Mouse (Mus musculus) midbrain, embryonic 13.5 days (tissue): ENCODE data around the gene Rasd2. TPM values are rescaled to one million over a fixed set of nuclear protein-coding genes. Genes with fewer than 3 reads are reported as not detected.

ENCODE experiments used
- ATAC-seq: fragments of 200-750 bp; cut with Nextera tagmentation; 2 replicates; pipeline ENCODE4 v1.8.0; 2017; ENCODE audit warnings: mild to moderate bottlenecking, moderate TSS enrichment, moderate library complexity
- H3K27ac ChIP-seq: fragments of 300-500 bp; sonication (generic); 2 replicates; pipeline ENCODE4 v1.5.1; 2015; ENCODE audit warnings: inconsistent platforms, mild to moderate bottlenecking, moderate library complexity
- H3K27me3 ChIP-seq: fragments of 300-500 bp; sonication (generic); 2 replicates; pipeline ENCODE4 v1.6.1; 2015; ENCODE audit warnings: mild to moderate bottlenecking, inconsistent platforms
- H3K36me3 ChIP-seq: fragments of 300-500 bp; sonication (generic); 2 replicates; pipeline ENCODE4 v1.6.1; 2015; ENCODE audit warnings: mild to moderate bottlenecking, inconsistent platforms
- H3K4me1 ChIP-seq: fragments of 300-500 bp; sonication (generic); replicated peaks from 2 replicates; pipeline ENCODE4 v1.6.1; 2015; ENCODE audit warnings: inconsistent platforms
- H3K4me2 ChIP-seq: fragments of 300-500 bp; sonication (generic); replicated peaks from 2 replicates; pipeline ENCODE4 v1.6.1; 2015; ENCODE audit warnings: moderate library complexity, mild to moderate bottlenecking, inconsistent platforms
- H3K4me3 ChIP-seq: fragments of 300-500 bp; sonication (generic); replicated peaks from 2 replicates; pipeline ENCODE4 v1.5.1; 2015; ENCODE audit warnings: mild to moderate bottlenecking, inconsistent platforms
- H3K9ac ChIP-seq: fragments of 300-500 bp; sonication (generic); replicated peaks from 2 replicates; pipeline ENCODE4 v1.6.1; 2015; ENCODE audit warnings: mild to moderate bottlenecking, inconsistent platforms
- H3K9me3 ChIP-seq: fragments of 300-500 bp; sonication (generic); 2 replicates; pipeline ENCODE4 v1.6.1; 2016; ENCODE audit warnings: mild to moderate bottlenecking, inconsistent platforms
- WGBS: fragments of 180-500 bp; shearing (Covaris S2); methylation state at CpG from one replicate; pipeline ENCODE4 v1.1.7; 2015; 5-methylcytosine and 5-hydroxymethylcytosine counted together
- polyA plus RNA-seq: library from polyadenylated mRNA; unstranded; fragments of >200 nt; fragmentation: Nextera tagmentation; extraction: Ambion mirVana; gene quantifications from 2 replicates; pipeline ENCODE4 v1.2.1, GENCODE M21; 2015

Gene Rasd2
- polyA plus RNA-seq, 1 experiment from 2014 or later = 0.92 TPM

DNA sequence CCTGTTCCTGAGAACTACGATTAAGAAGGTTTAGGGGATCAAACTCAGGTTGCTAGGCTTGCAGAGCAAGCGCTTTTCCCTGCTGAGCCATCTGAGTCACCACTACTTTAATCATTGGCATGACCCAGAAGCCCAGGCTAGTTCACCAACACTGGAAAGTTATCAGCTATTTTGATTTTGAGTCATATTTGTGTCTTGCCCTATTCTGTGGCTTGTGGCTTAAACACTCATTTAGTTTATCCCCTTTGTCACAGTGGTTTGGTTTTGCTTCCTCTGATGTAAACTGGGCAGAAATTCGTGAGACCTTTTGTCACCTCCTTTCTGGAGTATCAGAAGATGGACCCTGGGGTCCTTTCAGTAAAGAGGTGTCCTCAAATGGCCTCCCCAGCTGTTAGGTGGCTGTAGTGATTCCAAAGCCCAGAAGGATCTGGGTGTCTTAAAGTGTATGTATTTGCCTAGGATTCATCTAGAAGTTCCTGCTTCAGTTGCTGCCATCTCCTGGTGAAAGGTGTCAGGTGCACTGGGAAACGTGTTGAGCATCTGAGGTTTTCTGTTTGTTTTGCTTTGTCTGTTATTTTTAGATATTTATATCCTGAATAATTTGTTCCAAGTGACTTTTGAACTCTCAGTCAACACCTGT lies 20.3 kb downstream of the Rasd2 start:
- 60% methylated on average over 4 of the region's 4 CpGs for WGBS
- no peaks in the 10 kb centered on the region for H3K27me3 ChIP-seq
- no peaks in the 10 kb centered on the region for H3K9me3 ChIP-seq
- no peak overlapping the region for H3K9ac ChIP-seq
- H3K4me1 ChIP-seq = no peaks in the 10 kb centered on the region
- no peak overlapping the region for H3K27ac ChIP-seq
- no peak overlapping the region for H3K4me3 ChIP-seq
- no peak for ATAC-seq
- H3K4me2 ChIP-seq = no peak overlapping the region
- no peaks in the 10 kb centered on the region for H3K36me3 ChIP-seq

DNA sequence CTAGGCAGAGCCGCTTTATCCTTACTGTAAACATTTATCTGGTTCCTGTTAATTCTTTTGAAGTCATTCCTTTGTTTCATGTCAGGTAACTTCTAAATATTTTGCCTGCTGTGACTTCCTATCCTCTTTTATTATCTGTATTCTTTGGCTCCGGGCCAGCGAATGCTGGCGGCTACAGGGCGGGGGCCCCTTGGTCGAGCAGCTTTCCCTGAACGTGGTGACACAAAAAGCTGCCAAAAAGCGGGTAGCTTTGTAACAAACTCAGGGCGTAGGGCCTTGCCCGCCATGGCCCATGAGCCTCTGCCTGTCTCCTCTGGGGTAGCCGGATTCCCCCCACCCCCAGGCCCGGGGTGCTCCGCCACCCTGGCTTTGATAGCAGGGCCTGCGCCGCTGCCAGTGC lies 33.6 kb downstream of the Rasd2 start:
- H3K9me3 ChIP-seq = peaks cover 8% of the 10 kb centered on the region
- no peak overlapping the region for H3K9ac ChIP-seq
- no peaks in the 10 kb centered on the region for H3K36me3 ChIP-seq
- no peak for ATAC-seq
- no peak overlapping the region for H3K4me3 ChIP-seq
- WGBS = 94% methylated on average over 15 of the region's 15 CpGs
- H3K4me2 ChIP-seq = no peak overlapping the region
- no peaks in the 10 kb centered on the region for H3K27me3 ChIP-seq
- no peak overlapping the region for H3K27ac ChIP-seq
- no peaks in the 10 kb centered on the region for H3K4me1 ChIP-seq

DNA sequence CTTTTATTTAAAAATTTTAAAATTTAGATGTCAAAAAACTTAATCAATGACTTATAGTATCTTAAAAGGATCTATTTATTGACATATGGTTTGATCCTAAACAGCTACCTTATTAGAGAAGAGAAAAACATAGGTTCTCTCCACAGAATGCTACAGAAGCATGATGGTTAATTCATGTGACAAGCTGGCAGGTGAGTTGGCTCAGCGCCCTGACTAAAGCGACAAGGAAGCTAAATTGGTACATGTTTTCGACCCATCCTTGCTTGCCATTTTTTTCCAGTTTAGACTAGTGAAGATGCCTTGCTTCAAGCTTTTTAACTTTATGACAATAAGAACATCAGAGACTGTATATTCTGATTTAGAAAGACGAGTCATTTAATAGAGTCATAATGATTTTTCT lies 35.4 kb downstream of the Rasd2 start:
- no peak for ATAC-seq
- H3K9ac ChIP-seq = no peak overlapping the region
- H3K4me2 ChIP-seq = no peak overlapping the region
- no peaks in the 10 kb centered on the region for H3K4me1 ChIP-seq
- peaks cover 8% of the 10 kb centered on the region for H3K9me3 ChIP-seq
- 91% methylated on average over 4 of the region's 4 CpGs for WGBS
- no peak overlapping the region for H3K4me3 ChIP-seq
- H3K27ac ChIP-seq = no peak overlapping the region
- H3K36me3 ChIP-seq = no peaks in the 10 kb centered on the region
- no peaks in the 10 kb centered on the region for H3K27me3 ChIP-seq

DNA sequence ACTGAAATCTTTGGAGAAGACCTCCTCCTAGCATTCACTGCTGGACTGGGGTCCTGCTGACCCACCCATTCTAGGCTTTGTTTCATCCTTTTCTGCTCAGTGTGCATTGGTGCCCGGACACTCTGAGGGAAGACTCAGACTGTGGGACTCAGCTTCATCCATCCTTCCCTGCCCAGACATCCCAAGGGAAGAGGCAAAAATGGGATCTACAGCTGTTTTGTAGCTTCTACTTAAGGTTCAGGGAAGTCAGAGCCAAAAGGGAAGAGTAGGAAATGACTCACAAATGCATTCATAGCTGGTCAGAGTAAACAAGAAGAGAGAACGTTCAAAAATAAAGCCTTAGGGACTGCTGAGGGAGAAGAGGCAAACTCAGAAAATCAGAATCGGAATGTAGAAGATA lies 40.3 kb downstream of the Rasd2 start:
- Histone ChIP-seq H3K4me1 (no peaks in the 10 kb centered on the region), H3K4me3 (no peak overlapping the region), H3K27me3 (no peaks in the 10 kb centered on the region), H3K9me3 (peaks cover 2% of the 10 kb centered on the region; the same call in 1 of the 2 replicates), H3K4me2 (no peak overlapping the region), H3K36me3 (no peaks in the 10 kb centered on the region), H3K9ac (no peak overlapping the region), H3K27ac (no peak overlapping the region)
- WGBS = 83% methylated on average over 3 of the region's 3 CpGs
- no peak for ATAC-seq

DNA sequence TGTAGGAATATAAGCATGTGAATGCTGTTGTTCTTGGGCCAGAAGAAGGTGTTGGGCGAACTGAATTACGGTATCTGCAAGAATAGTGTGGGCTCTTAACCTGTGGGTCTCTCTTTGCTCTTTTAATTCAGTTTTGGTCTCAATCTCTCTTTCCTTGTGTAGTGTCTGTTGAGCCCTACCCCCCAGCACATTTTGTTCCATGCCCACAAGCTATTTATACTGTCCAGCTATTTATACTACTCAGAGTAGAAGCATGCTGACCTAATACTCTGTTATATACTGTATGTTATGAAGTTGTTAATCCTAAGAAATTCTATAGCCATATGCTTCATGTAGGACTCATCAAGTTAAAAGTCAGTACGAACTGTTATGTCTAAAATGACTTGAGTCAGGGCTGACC lies 41.9 kb downstream of the Rasd2 start:
- Histone ChIP-seq H3K9me3 (no peaks in the 10 kb centered on the region), H3K4me2 (no peak overlapping the region), H3K9ac (no peak overlapping the region), H3K36me3 (no peaks in the 10 kb centered on the region), H3K4me3 (no peak overlapping the region), H3K27ac (no peak overlapping the region), H3K4me1 (no peaks in the 10 kb centered on the region), H3K27me3 (no peaks in the 10 kb centered on the region)
- ATAC-seq = no peak
- 87% methylated on average over 3 of the region's 3 CpGs for WGBS

DNA sequence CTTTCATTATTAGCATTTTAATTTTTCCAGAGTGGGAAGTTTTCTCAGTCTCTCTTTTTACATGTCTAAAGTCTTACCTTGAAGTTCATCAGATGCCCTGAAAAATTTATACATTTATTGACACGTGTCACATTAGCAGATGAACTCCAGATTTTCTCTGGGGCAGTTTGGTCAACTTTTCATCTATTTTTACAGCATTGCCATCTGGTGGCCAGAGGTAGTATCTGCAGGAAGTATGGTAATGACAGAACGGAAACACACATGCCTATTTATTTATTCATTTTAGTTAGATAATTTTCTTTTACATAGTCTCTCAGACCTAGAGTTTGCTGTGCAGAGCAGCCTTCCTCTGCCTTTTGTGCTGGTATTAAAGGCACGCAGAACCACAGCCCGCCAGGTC lies 58.4 kb downstream of the Rasd2 start:
- H3K4me3 ChIP-seq = no peak overlapping the region
- H3K4me1 ChIP-seq = no peaks in the 10 kb centered on the region
- 0 out of 2 replicates have a peak, but pooled peaks cover 3% of the 10 kb centered on the region for H3K9me3 ChIP-seq
- H3K9ac ChIP-seq = no peak overlapping the region
- H3K36me3 ChIP-seq = no peaks in the 10 kb centered on the region
- 35% methylated on average over 4 of the region's 4 CpGs for WGBS
- ATAC-seq = no peak
- H3K4me2 ChIP-seq = no peak overlapping the region
- no peak overlapping the region for H3K27ac ChIP-seq
- H3K27me3 ChIP-seq = no peaks in the 10 kb centered on the region

Other genes starting within 250 kb of the Rasd2 start
- gene Hmgxb4, start 220.6 kb upstream of the Rasd2 start, polyA plus RNA-seq = 43.0 and 51.0 TPM in 2 replicates
- gene Tom1, start 180.2 kb upstream of the Rasd2 start, polyA plus RNA-seq = 21.0 and 22.7 TPM in 2 replicates
- 11.7 and 15.4 TPM in 2 replicates for gene Hmox1, start 120.3 kb upstream of the Rasd2 start, polyA plus RNA-seq
- gene Mcm5, start 104.4 kb upstream of the Rasd2 start, polyA plus RNA-seq = 64.2 and 64.9 TPM in 2 replicates
- 0.35 TPM in 1 of 2 replicates, not detected in the other for gene Gm10358, start 192.6 kb downstream of the Rasd2 start, polyA plus RNA-seq
- not detected in 2 replicates for gene Iqcm, start 234.8 kb downstream of the Rasd2 start, polyA plus RNA-seq